Mouse (Mus musculus) embryo, embryonic 10 days (tissue): ENCODE data around the gene Gata2.

Experiments
- DNase-seq: peaks from one replicate; pipeline ENCODE4 v3.0.0-alpha.2; 2015; ENCODE audit warnings: low spot score

The Gata2 gene

DNA sequence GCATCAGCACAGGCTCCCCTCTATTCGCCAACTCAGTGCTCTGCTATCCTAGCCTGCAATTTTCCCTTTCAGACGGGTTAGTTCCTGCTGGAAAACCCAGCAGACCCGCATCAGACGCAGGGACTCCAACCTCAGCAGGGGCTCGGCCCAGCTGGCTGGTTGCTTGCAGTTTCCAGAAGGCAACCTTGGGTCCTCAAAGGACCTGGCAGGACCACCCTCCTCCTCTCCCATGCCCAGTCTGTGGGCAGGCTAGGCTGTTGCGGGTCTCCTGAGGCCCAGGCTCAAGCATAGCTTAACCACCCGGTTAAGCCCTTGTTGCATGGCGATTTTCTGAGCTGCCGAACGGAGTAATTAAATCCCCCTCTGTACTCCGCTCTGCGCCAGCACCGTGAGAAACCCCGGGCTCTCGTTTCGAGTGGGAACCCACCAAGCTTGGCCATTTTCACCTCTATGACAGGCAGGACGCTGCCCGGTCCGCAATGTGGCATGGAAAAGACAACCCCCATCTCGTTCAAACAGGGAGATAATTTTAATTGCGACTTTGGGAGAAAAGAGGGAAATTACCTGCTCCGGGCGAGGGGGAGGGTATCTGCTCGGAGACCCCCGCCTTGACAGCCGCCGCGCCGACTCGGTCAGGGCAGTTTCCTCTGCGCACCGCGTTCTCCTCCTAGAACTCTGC is 2.5 kb downstream of the Gata2 start:
- no peak for DNase-seq

DNA sequence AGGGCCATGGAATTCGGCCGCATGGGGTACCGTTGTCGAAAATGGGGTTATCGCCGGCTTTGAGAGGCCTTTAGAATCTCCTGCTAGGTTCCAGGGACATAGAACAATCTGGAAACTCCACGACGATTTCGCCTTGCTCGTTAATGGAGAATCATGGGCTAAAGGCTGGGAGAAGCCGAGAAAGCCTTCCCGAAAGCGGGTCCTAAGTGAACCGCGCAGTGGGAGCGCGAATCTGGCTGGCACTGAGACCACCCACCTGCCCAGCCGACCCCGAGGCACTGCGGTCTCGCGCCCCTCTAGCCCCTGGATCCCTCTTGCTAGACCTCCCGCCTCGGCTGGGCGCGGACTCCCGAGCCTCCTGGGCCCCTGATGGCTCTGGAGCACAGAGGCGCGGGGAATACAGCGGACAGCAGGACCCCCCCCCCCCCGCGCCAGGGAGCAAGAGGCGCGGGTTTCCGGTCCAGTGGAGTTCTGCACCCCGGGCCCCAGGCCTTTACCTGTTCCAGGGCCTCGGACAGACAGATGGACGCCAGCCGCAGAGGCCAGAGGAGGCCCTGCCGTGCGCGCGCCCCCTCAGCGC is 3.1 kb downstream of the Gata2 start:
- no peak for DNase-seq

DNA sequence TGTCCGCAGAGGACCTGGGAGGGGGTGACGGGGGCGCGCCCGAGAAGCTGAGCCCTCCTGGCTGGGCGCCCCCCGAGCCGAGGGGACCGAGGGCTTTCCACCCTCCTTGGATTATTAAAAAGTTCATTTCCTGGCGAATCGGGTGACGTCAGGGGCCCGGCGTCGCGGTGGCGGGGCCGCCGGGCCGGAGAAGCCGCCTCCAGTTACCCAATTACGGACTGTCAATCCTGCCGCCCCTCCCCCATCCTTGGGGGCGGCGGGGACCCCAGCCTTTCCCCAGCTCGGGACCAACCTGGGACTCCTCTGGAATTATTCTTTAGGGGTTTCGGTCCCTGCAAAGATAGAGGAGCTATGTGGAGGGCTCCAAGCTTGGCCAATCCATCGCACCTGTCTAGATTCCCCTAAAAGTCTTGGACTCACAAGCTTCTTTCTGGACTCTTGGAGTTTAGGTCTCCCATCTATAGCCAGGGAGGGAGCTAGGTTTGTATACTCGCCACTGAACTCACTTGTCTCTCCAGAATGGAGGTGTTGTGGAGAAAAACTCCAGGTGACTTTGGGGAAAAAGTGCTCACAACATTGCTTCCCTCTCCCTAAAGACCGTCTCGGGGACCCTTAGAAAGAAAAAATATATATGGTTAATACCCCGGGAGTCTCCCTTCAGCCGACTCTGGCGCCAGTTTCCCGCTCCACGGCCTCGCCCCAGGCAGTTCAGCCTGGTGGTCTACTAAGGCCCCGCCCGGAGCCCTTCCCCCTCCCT is 3.8 kb downstream of the Gata2 start:
- DNase-seq, result no peak

DNA sequence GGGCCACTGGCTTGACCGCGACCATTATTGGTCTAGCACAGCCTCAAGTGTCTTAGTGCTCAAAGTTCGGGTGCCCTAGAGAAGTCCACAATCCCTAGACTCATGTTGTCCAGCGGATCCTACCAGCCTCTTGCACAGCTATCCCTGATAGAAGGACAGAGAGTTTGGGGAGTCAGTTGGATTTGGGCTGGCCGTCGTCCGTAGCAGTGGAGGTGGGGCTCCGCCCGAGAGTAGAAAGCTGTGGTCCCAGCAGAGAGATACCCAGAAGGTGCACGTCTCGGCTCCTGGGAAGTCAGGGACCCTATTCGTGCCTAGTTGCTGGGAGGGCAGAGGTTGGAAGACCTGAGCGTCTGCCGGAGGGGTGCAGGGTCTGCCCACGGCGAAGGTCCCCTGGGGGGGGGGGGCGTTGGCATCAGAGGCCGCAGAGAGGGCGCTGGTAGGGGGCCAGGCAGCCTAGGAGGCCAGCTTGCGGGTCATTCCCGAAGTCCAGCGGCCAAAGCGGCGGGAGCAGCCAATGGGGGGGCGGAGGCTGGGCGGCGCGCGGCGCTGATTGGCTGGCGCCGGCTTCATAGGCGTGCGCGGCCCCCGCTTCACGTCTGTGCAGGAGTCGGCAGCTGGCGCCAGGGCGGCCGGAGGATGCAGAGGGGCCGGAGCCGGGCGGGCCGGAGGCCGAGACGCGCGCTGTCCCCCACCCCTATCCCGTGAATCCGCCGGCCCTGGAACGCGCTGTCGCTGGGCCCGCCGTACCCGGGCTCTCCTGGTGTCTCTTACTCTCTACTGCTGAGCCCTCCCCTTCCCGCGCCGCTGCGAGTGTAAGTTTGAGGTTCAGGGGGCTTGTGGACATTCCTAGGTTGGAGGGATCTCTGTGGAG is 4.6 kb downstream of the Gata2 start:
- peak; percentile 90 for DNase-seq

DNA sequence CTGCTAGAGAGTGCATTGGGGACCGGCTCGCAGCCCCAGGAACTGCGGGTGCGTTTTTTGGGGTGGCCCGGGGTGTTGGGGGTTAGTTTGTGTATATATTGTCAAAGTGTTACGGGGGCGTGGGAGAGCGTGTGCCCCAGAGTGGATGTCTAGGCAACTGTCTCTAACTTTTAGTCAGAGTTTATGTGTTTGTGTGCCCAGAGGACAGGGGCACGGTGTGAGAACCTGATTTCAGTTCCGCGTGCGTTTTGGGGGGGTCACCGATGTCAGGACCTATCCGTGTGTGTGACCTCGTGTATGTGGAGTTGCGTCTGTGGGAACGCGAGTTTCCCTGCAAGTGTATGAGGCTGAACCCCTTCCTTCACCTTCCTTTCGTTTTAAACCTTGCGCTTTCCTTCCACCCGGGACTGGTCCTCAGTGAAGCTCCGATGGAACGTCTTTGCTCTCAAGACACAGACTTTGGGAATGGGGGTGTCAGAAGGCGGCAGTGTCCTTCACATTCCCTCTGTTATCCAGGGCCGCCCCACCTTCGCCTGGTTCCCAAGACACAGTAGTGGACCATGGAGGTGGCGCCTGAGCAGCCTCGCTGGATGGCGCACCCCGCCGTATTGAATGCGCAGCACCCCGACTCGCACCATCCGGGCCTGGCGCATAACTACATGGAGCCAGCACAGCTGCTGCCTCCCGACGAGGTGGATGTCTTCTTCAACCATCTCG is 5.5 kb downstream of the Gata2 start:
- peak; percentile 39 for DNase-seq

DNA sequence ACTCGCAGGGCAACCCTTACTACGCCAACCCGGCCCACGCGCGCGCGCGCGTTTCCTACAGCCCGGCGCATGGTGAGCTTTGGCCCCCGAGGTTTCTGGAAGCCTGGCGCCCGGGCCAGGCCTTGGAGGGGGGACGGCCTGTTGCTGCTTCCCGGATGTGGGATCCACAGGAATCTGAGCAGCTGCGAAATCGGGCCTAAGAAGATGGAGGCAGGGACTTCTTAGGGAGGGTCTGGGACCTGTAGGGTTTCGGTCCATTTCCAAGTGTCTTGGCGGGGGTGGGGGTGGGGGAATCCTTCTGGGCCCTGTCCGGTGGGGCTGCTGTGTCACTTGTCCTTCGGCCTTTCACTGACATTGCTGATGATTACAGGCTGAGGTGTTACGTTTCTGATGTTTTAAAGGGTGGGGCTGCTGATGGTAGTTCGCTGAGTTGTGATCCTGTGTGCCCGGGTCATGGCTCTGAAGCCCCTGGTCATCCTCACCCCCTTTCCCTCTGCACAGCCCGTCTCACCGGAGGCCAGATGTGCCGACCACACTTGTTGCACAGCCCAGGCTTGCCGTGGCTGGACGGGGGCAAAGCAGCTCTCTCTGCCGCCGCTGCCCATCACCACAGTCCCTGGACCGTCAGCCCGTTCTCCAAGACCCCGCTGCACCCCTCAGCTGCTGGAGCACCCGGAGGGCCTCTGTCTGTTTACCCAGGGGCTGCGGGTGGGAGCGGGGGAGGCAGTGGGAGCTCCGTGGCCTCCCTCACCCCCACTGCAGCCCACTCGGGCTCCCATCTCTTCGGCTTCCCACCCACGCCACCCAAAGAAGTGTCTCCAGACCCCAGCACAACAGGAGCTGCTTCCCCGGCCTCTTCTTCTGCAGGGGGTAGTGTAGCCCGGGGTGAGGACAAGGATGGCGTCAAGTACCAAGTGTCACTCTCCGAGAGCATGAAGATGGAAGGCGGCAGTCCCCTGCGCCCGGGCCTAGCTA is 6.3 kb downstream of the Gata2 start:
- no peak for DNase-seq

DNA sequence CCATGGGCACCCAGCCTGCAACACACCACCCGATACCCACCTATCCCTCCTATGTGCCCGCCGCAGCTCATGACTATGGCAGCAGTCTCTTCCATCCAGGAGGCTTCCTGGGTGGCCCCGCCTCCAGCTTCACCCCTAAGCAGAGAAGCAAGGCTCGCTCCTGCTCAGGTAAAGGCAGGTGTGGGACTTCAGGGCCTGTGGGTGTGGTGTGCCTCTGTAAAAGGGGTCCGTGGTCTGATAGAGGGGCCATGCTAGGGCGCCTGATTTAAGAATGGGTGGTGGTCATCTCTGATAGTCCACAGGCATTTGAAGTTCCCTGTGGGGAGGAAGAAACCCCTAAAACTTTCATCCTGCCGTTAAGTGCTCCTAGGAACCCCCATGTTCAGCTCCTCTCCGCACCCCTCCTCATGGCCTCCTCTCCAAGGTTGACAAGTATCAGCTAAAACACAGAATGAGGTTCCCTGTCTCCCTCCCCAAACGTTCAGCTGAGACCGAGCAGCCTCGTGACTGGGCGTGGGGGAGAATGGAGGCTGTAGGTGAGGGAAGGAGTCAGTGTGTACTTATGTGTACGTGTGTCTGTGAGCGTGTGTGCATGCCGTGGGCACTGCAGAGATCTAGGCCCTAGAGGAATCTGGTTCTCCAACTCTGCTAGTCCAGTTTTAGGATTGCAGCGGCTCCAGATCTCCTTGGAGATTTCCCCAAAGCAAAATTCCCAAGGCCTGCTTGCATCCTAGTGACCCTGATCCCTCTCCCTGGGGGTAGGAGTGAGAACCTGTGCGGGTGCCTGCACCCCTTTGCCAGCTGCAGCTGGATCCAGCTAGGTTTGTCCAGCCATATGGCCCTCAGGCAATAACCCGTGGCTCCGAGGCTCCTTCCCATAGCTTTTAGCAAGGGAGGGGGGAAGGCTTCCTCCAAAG is 7.3 kb downstream of the Gata2 start:
- no peak for DNase-seq

DNA sequence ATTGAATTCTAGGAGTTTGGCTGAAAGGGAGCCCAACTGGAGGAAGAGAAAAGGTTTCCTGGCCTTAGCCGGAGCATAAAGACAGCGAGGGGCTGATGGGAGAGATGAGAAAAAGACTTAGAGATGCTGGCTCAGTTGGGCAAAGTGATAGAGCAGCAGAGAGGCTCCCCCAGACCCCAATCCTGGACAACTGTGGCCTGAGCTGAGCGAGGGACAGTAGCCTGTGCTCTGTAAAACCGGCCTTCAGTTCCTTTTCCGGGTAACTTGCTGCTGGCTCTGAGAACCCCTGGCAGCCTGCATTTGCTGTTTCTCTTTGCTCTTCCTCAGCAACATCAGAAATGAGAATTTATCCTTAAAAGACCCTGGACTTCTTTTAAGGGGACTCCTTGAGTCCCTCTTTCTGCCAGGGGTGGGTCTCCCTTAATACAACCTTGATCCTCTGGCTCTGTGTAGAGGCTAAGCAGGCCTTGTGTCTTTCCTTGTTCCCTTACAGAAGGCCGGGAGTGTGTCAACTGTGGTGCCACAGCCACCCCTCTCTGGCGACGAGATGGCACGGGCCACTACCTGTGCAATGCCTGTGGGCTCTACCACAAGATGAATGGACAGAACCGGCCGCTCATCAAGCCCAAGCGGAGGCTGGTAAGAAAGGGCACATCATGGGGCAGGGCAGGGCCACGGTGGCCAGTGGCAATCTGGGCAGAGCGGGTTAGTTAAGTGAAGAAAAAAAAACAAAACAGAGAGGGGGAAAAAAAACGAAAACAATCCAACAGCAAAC is 8.4 kb downstream of the Gata2 start:
- no peak for DNase-seq

DNA sequence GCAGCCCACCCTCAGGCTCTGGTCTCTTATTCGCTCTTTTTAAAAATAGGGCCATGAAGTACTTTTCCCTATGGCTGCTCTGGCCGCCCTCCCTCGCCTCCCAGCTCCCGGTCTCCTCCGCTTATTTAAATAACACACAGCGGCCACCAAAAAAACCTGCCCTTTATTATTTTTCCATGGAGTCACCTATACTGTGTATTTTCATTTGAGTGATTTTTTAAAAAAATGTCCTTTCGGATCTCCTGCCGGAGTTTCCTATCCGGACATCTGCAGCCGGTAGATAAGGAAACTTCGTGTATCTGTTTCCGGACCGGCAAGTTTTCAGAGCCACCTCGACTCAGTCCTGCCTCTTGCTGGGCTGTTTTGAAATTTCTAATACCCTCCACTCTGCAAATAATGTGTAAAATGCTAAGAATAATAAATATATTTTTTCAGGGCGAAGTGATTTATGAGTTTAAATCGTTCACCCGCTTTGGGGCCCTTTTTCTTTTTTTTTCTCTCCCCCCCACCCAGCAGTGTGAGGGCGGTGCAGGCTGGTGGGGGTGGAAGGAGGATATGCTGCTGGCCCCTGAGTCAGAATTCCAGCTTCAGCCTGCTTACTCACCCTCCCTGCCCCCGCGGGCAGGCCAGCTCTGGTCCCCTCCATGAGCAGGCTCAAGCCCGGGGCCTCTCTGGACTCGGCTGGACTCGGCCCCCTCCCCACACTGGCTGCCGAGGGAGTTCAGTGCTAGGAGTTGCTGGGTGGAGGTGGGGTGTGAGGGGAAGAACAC is 9.4 kb downstream of the Gata2 start:
- DNase-seq, result peak; percentile 60

DNA sequence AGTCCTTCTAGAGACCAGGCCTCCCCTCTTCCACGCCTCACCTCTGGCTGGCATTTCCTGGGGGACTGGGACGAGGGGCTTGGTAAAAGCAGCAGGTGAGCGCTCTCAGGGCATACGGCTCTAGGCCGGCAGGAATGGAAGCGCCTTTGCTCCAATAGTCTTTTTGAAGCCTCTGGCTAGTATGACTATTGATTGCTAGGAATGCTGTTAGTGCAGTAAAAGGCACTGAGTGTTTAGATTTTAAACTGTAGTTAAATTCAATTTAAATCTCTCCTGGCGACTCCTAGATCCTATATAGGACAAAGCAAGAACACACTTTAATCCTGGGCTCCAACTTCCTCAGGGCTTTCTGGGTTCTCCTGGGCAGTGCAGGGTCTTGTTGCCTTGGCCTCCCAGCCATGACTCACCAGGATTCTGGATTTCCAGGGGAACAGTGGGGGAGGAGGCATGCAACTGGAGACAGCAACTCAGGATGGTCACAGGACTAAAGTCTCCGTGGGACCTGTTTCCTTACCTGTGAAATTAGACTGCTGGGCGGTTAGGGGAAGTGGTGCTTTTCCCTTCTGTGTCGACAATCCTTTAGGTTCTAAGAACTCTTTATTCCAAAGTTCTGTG is 10.2 kb downstream of the Gata2 start:
- DNase-seq, result no peak

DNA sequence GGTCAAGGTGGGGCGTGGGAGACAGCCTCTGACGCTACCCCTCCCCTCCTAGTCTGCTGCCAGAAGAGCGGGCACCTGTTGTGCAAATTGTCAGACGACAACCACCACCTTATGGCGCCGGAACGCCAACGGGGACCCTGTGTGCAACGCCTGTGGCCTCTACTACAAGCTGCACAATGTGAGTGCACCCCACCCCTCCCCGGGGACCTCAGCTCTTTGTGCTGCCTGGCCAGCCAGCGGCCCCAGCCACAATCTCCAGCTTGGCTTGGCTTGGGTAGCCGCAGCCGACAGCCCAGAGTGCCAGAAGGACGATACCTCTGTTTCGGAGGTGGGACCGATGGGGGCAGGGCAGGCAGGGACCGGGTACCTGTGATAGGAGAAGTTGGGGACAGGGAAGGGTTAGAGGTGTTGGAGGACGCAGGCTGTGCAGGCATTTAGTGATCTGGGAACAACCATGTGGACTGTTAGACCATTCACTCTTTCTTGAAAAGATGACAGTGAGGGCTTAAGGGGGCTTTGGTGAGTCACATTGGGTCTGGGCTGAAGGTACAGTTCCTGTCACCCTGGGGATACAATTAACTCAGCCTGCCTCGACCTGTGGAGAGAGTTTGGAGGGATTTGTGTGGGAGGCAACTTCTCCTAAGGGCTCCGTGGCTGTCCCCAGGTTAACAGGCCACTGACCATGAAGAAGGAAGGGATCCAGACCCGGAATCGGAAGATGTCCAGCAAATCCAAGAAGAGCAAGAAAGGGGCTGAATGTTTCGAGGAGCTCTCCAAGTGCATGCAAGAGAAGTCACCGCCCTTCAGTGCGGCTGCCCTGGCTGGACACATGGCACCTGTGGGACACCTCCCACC is 11.1 kb downstream of the Gata2 start:
- no peak for DNase-seq

DNA sequence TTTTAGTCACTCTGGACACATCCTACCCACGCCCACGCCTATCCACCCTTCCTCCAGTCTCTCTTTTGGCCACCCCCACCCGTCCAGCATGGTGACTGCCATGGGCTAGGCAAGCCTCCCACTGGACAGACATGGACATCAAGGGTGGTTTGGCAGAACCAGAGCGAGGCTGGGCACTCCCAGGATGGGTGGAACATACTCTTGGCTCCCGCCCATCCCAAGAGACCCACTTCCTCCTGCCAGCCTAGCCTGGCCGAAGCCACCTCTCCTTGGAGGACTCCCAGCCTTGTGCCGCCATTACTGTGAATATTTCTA is 11.7 kb downstream of the Gata2 start:
- DNase-seq, result no peak

DNA sequence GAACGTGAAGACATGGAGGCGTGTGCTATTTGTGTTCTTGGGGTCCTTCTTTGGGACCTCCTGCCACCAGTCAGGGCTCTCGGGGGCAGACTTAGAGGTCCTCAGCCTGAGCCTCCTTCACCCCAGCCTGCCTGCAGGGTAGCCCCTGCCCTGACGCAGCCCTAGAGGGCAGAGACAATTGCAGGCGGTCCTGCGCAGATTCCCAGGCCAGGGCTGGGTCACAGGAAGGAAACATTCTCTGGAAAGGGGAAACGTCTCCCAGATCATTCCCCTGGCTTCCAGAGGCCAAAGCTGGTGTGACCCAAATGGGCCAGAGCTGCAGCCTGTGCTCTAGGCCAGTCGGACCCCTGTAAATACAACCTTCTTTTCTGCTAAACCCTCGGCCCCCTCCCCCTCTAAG is 12.2 kb downstream of the Gata2 start:
- no peak for DNase-seq

DNA sequence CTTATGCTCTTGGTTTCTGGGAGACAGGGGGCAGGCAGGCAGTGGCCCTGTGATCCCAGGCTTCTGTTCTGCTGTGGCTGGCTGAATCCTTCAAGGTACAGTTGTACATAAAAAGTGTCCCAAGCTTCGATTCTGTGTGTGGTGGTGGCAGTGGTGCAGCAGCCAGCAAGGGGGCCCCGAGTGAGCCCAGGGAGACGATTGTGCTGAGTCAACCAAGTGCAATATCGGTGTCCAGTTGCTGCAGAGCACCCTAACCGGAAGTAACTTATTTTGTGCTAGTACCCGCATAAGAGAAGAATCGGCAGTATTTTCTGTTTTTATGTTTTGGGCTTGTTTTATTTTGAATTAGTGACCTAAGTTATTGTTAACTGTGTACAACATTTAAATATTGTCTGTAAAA is 12.9 kb downstream of the Gata2 start:
- DNase-seq, result no peak

DNA sequence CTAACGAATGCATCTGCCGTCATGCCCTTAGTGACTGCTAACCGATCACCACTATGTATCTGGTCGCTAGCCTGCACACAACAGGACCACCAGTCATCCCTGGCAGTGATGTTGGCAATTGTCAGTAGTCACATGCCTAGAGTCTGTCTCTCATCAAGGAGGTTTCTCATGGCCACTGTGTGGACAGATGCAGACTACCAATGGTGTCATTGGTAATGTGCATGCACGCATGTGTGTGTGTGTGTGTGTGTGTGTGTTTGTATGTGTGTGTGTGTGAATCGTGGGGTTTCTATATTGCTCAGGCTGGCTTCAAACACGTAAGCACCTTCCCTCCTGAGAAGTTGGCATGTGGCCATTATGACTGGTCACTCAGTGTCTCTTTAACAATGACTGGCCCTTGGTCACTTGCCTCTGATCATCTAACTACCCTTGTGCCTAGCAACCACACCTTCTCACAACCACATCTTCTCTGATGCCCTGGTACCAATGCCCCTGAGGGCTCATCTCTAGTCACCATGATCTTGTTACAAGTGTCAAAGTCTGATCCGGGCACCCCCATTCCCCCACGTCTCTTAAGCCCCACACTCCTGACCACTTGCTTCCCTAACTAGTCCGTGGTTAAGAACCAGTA is 13.8 kb downstream of the Gata2 start:
- no peak for DNase-seq

DNA sequence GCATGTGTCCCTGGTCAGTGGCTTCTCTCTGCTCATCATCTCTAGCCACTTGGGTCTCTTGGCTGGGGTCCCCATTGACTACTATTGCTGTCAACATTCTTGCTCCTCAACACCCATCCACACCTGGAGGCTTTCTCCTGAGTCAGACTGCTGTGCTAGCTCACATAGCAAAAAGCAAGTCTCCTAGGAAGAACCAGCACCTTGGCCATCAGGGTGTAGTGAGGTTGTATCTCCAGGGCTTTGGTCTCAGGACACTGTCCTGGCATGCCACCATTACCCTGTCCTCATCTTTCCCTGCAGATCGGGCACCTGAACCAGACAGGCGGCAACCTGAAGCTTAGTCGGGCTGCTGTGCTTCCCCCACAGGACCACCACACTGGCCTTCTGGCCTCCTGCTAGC is 14.6 kb downstream of the Gata2 start:
- no peak for DNase-seq
